Mouse (Mus musculus): ENCODE data around the gene Cyp3a57. TPM values are rescaled to one million over a fixed set of nuclear protein-coding genes. Genes with fewer than 3 reads are reported as not detected.

Cyp3a57 gene
- polyA plus RNA-seq (2017; shearing (Covaris generic)), result not detected

GRCm38 (mm10) chr5:145344941-145345340, at the start of gene Cyp3a57:
Gene Cyp3a57, plus strand, starts transcription at chr5:145345279.

Other genes starting within 250 kb of the Cyp3a57 start
- gene Arpc1b, start 231.1 kb upstream of the Cyp3a57 start, polyA plus RNA-seq (2017; shearing (Covaris generic)), result 1,265 TPM
- gene Pdap1, start 205.0 kb upstream of the Cyp3a57 start, polyA plus RNA-seq (2017; shearing (Covaris generic)), result 33.9 TPM
- 213 TPM for gene Bud31, start 204.9 kb upstream of the Cyp3a57 start, polyA plus RNA-seq (2017; shearing (Covaris generic))
- 15.7 TPM for gene Ptcd1, start 178.2 kb upstream of the Cyp3a57 start, polyA plus RNA-seq (2017; shearing (Covaris generic))
- 28.8 TPM for gene Cpsf4, start 178.1 kb upstream of the Cyp3a57 start, polyA plus RNA-seq (2017; shearing (Covaris generic))
- 228 TPM for gene Atp5j2, start 153.2 kb upstream of the Cyp3a57 start, polyA plus RNA-seq (2017; shearing (Covaris generic))
- 36.2 TPM for gene Zkscan14, start 143.4 kb upstream of the Cyp3a57 start, polyA plus RNA-seq (2017; shearing (Covaris generic))
- 5.7 TPM for gene Zkscan5, start 140.7 kb upstream of the Cyp3a57 start, polyA plus RNA-seq (2017; shearing (Covaris generic))
- 73.4 TPM for gene Zfp655, start 113.6 kb upstream of the Cyp3a57 start, polyA plus RNA-seq (2017; shearing (Covaris generic))
- gene Zscan25, start 64.8 kb upstream of the Cyp3a57 start, polyA plus RNA-seq (2017; shearing (Covaris generic)), result 1.2 TPM
- not detected for gene Cyp3a16, start 124.4 kb downstream of the Cyp3a57 start, polyA plus RNA-seq (2017; shearing (Covaris generic))
- gene Cyp3a41b, start 239.5 kb downstream of the Cyp3a57 start, polyA plus RNA-seq (2017; shearing (Covaris generic)), result not detected